Mouse (Mus musculus) frontal cortex, adult 2 months (tissue): Measurements from ENCODE around the gene Actl7b. TPM values are rescaled to one million over a fixed set of nuclear protein-coding genes. Genes with fewer than 3 reads are reported as not detected.

ENCODE experiments used
- DNase-seq, 2 experiments: peaks; one replicate each; pipeline ENCODE4 v3.0.0; 2022; ENCODE audit warnings: low spot score in 1 of 2; ENCODE audit errors: extremely low spot score in 1 of 2
- polyA plus RNA-seq: library from polyadenylated mRNA; depleted of rRNA; stranded (reverse); fragments of >200 nt; gene quantifications from 2 replicates; pipeline ENCODE4 v1.2.3, GENCODE M21; 2012; rRNA removed

Gene Actl7b
- polyA plus RNA-seq, 1 experiment: 0.06 TPM

GRCm38 (mm10) chr4:56716801-56717200 lies 24.4 kb downstream of the Actl7b start:
- no peak for DNase-seq

- DNase-seq: peak; percentile 78 to 81
Observed at GRCm38 (mm10) chr4:56713155-56713554, 28.1 kb downstream of the Actl7b start.

- no peak for DNase-seq
Observed at GRCm38 (mm10) chr4:56702234-56702633, 39.0 kb downstream of the Actl7b start.

- DNase-seq: no peak
Observed at GRCm38 (mm10) chr4:56698671-56699070, 42.6 kb downstream of the Actl7b start.

GRCm38 (mm10) chr4:56696401-56696800 lies 44.8 kb downstream of the Actl7b start:
- no peak for DNase-seq

Other genes starting within 250 kb of the Actl7b start
- not detected in 2 replicates for gene Gm26657, start 1.4 kb downstream of the Actl7b start, polyA plus RNA-seq
- not detected in 2 replicates for gene Actl7a, start 2.0 kb upstream of the Actl7b start, polyA plus RNA-seq
- 65.2 and 67.4 TPM in 2 replicates for gene Elp1, start 60.9 kb upstream of the Actl7b start, polyA plus RNA-seq
- gene Fam206a, start 60.9 kb upstream of the Actl7b start, polyA plus RNA-seq: 12.3 and 12.5 TPM in 2 replicates
- gene Ctnnal1, start 123.7 kb upstream of the Actl7b start, polyA plus RNA-seq: 21.6 and 23.9 TPM in 2 replicates
- gene Tmem245, start 206.0 kb upstream of the Actl7b start, polyA plus RNA-seq: 13.7 and 14.1 TPM in 2 replicates
- gene Frrs1l, start 248.9 kb upstream of the Actl7b start, polyA plus RNA-seq: 78.7 and 79.7 TPM in 2 replicates